Mouse (Mus musculus) C2C12 (cell line): ENCODE results near the gene Cnn1.

Experiments used
- CTCF ChIP-seq: IDR thresholded peaks from one replicate; pipeline ENCODE4 v1.5.1; 2011; ENCODE audit not compliant: control insufficient read depth, insufficient read depth, insufficient read length
- MAX ChIP-seq: IDR thresholded peaks from one replicate; pipeline ENCODE4 v1.6.1; 2011; ENCODE audit warnings: mild to moderate bottlenecking, control low read depth
- USF1 ChIP-seq: IDR thresholded peaks from one replicate; pipeline ENCODE4 v1.6.1; 2011; ENCODE audit warnings: low read depth, mild to moderate bottlenecking, control low read depth, moderate library complexity

- TF ChIP-seq MAX (no peak), CTCF (no peak), USF1 (no peak)
Measured at GRCm38 (mm10) chr9:22132220-22132619, 33.2 kb downstream of the Cnn1 start.
